Mouse (Mus musculus): ENCODE measurements at regions not wholly inside any gene's neighbourhood (a gene's known extent, or its start where the extent isn't known, plus 50 kb on each side); places are given as distances from the start of the nearest gene placed in this dataset.

- TF ChIP-seq CTCF (IDR thresholded peaks at IDR 0.05) = no peak
- no peak for TF ChIP-seq EP300 (IDR thresholded peaks at IDR 0.05)
These were observed 133.5 kb upstream of the Tbl1xr1 start for GRCm38 (mm10) chr3:21942912-21943311.
